Mouse (Mus musculus) lung, adult 2 months (tissue): ENCODE measurements around the gene Rundc1.

Experiments used
- CTCF ChIP-seq: fragments of 200-500 bp; IDR thresholded peaks from 2 replicates; pipeline ENCODE4 v1.5.1; 2011; ENCODE audit warnings: mild to moderate bottlenecking, low read length, control low read depth; ENCODE audit not compliant: insufficient read depth
- POLR2A ChIP-seq: fragments of 200-500 bp; IDR thresholded peaks from 2 replicates; pipeline ENCODE4 v1.6.1; 2011; ENCODE audit warnings: low read depth, mild to moderate bottlenecking, control low read depth, low read length, borderline replicate concordance; ENCODE audit errors: extremely low read depth

DNA sequence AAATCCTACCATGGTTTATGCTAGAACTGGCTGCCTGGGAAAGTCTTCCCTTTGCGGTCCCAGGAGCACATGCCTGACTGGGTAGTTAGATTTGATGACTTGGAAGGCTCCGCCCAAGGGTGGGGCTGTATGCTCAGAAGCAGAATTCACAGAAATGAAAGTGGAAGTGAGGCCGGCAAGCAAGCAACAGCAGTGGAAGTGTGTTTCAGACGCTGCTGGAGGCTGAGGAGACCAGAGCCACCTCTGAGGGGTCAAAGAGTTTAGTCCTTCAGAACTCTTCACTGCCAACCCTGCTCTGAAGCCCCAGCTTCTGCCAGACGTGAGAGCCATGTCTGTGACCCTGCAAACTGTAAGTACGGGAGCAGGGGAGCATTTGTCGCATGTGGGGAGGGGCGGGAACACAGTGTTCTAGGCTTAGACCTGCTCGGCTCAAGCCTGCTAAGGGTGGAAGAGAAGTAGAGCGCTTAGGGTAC, 23.4 kb downstream of the Rundc1 start, which contains the start of gene Ifi35:
- TF ChIP-seq CTCF: no peak
- TF ChIP-seq POLR2A: peak; percentile 96; the same call in 1 of the 2 replicates
